27 mouse cellular contexts compared by ENCODE assay signal in genomic region chr19:36748996-36749395, GRCm38 (mm10). TPM values are rescaled to one million over a fixed set of nuclear protein-coding genes. Genes with fewer than 3 reads are reported as not detected.
"Had no signal": no experiment of that assay in that cellular context is flagged by ENCODE, and none has a peak within 500 bp of the region (broad histone marks: within the 10 kb centered on the region; RNA-seq: fewer than 3 reads in every experiment).

No protein-coding gene starts in this region.

- H3K36me3 ChIP-seq: heart, embryonic 10.5 days; heart, embryonic 13.5 days; heart, embryonic 15.5 days; hindbrain, embryonic 13.5 days; hindbrain, embryonic 15.5 days; kidney, embryonic 15.5 days; limb, embryonic 13.5 days; limb, embryonic 15.5 days; liver, embryonic 13.5 days; liver, embryonic 15.5 days had no signal

- DNase-seq: forebrain, postnatal 0 days; heart, adult 18-20 months; heart, postnatal 14 days; heart, postnatal 36 days; kidney, adult 11 months; kidney, adult 2 months; kidney, adult 9 months; kidney, postnatal 14 days; kidney, postnatal 36 days; layer of hippocampus, adult 9-11 months; layer of hippocampus, postnatal 36 days; left cerebral cortex, postnatal 4 days; liver, embryonic 13.5 days had no signal

- H3K9me3 ChIP-seq: heart, embryonic 10.5 days; heart, embryonic 13.5 days; heart, embryonic 15.5 days; hindbrain, embryonic 13.5 days; hindbrain, embryonic 15.5 days; kidney, embryonic 15.5 days; limb, embryonic 13.5 days; limb, embryonic 15.5 days; liver, embryonic 13.5 days; liver, embryonic 15.5 days had no signal

- ATAC-seq: forebrain, postnatal 0 days; hindbrain, postnatal 0 days; intestine, embryonic 16.5 days had no signal

- H3K9ac ChIP-seq: forebrain, postnatal 0 days; heart, embryonic 13.5 days; heart, embryonic 15.5 days; hindbrain, embryonic 13.5 days; hindbrain, embryonic 15.5 days; kidney, embryonic 15.5 days; limb, embryonic 13.5 days; limb, embryonic 15.5 days; liver, embryonic 13.5 days; liver, embryonic 15.5 days had no signal

- H3K4me2 ChIP-seq: heart, embryonic 13.5 days; heart, embryonic 15.5 days; hindbrain, embryonic 13.5 days; hindbrain, embryonic 15.5 days; kidney, embryonic 15.5 days; limb, embryonic 13.5 days; limb, embryonic 15.5 days; liver, embryonic 11.5 days; liver, embryonic 13.5 days; liver, embryonic 15.5 days had no signal

- H3K27ac ChIP-seq: heart, embryonic 10.5 days; heart, embryonic 13.5 days; heart, embryonic 15.5 days; hindbrain, embryonic 13.5 days; hindbrain, embryonic 15.5 days; hindbrain, postnatal 0 days; kidney, embryonic 15.5 days; kidney, postnatal 0 days; limb, embryonic 13.5 days; limb, embryonic 15.5 days; liver, embryonic 13.5 days; liver, embryonic 15.5 days had no signal

- H3K4me1 ChIP-seq: heart, embryonic 10.5 days; heart, embryonic 13.5 days; heart, embryonic 15.5 days; hindbrain, embryonic 13.5 days; hindbrain, embryonic 15.5 days; kidney, embryonic 15.5 days; limb, embryonic 13.5 days; limb, embryonic 15.5 days; liver, embryonic 13.5 days; liver, embryonic 15.5 days had no signal

- H3K27me3 ChIP-seq: heart, embryonic 13.5 days; heart, embryonic 15.5 days; hindbrain, embryonic 13.5 days; hindbrain, embryonic 15.5 days; kidney, embryonic 15.5 days; limb, embryonic 13.5 days; limb, embryonic 15.5 days; liver, embryonic 13.5 days; liver, embryonic 15.5 days had no signal

- H3K4me3 ChIP-seq: heart, embryonic 10.5 days; heart, embryonic 13.5 days; heart, embryonic 15.5 days; hindbrain, embryonic 13.5 days; hindbrain, embryonic 15.5 days; kidney, embryonic 15.5 days; limb, embryonic 13.5 days; limb, embryonic 15.5 days; liver, embryonic 13.5 days; liver, embryonic 15.5 days had no signal

RNA-seq across cellular contexts. Expression of gene Ppp1r3c, which starts 12.5 kb away (rescaled TPM):
- total RNA-seq: hematopoietic stem cell, adult 5-6 weeks had no signal
